Mouse (Mus musculus) layer of hippocampus, adult 8-10 months (tissue): Measurements from ENCODE around the gene Ptpre. TPM values are rescaled to one million over a fixed set of nuclear protein-coding genes. Genes with fewer than 3 reads are reported as not detected.
"Not testable (repeated sequence)": the region's sequence is repeated elsewhere in the genome, so short reads cannot be mapped to it uniquely, and the experiment has no call there.

ENCODE experiments used
- DNase-seq, 2 experiments: peaks; one replicate each; pipeline ENCODE4 v3.0.0; 2022; ENCODE audit warnings: low spot score in 2 of 2
- total RNA-seq, 4 experiments: library from RNA; stranded (reverse); gene quantifications; 2 replicates each; pipeline ENCODE4 v1.2.4; 2022

Ptpre gene
- 10 to 100 TPM; 49.5 to 52.8 (median 51.5) TPM for total RNA-seq

GRCm38 (mm10) chr7:135537341-135537901 lies at the start of gene Ptpre:
TSS of gene Ptpre (plus strand) at chr7:135537481.
- peak; percentile 77 to 92 for DNase-seq

GRCm38 (mm10) chr7:135488214-135488810 lies 49.0 kb upstream of the Ptpre start:
- no peak for DNase-seq

GRCm38 (mm10) chr7:135489724-135490499 lies 47.4 kb upstream of the Ptpre start:
- DNase-seq = no peak

DNA sequence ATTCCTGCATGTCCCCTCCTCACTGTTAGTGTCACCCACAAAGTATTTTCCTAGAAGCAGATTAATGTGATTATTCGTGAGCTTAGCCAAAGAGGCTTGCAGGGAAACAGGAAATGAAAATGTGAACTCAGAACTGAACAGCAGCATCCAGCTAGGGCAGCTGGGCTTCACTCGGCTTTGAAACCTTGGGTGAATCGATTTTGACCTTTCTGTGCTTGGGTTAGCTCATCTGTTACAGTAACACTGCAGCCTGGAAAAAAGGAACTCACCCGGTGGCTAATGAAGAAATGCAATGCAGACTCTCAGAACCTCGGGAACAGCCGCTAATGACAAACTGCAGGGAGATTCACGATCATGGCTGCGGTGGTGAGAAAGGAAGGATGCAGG lies 46.8 kb upstream of the Ptpre start:
- no peak for DNase-seq

DNA sequence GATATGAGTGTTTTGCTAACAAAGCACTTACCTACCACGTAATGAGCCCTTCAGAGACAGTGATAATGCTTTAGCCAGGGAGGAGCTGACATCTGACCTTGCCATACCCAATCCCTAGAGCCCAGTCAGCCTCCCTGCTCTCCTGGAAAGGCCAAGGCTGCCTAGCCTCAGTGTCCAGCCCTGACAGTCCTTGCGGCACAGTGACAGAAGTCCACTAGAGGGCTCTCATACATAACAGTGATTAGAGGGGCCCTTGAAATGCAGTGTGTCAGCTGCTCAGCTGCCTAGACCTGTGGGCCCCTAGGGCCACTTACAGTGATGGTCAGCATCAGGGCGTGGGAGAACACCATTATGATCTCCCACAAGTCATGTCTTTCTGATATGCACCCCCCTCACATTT lies 42.0 kb upstream of the Ptpre start:
- DNase-seq = no peak

DNA sequence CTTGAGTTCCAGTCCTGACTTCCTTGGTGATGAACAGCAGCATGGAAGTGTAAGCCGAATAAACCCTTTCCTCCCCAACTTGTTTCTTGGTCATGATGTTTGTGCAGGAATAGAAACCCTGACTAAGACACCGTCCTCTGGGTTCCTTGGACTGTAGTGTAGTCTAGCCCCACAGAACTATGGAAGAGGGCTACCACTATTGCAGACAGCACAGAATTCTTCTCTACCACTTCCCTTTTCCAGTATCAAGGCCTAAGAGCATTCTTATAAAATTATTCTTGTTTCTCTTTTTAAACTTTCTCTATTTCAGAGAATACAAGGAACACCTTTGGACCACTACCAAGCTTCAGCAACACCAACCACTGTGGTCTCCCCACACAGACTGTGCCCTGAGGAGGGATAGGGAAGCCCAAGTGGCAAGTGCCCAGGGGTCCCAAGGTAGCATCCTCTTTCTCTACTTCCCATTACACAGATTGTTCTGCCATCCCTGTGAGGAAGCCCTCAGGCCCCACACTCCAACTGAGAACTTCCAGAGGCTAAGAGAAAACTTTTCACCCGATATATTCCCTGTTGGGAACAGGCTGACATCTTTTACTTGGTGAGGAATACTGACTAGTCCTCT lies 38.6 kb upstream of the Ptpre start:
- DNase-seq = no peak

DNA sequence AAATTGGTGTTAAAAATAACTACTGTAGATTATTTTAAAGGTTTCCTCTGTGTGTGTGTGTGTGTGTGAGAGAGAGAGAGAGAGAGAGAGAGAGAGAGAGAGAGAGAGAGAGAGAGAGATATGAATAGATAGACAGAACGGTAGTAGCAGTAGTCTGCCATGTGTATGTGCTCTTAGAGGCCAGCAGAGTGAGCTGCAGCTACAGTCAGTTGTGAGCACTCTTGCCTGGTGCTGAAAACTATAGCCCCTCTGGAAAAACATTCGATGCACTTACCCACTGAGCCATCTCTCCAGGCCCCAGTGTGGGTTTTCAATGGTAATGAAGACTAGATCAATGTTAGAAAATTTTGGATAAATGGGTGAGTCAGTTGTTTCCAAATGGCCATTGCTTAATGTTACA lies 37.9 kb upstream of the Ptpre start:
- no peak for DNase-seq

DNA sequence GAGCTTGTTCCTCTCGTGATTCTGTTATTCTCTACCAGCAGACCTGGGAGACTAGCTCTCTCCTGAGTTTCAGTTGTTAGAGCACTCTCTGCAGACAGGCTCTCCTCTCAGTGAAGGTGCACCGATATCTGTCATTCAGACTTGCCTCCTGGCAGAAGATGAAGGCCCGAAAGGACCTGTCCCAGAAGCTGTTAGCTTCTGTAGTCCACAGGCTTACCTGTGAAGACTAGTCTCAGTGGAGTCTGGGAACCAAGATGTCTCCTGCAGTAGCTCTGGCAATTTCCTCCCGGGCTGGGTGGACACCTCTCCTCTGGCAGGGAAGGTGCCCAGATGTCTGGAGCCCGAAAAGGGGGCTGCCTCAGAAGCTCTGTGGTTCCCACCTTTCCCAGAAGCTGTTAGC lies 30.8 kb upstream of the Ptpre start:
- DNase-seq = not testable (repeated sequence)

GRCm38 (mm10) chr7:135508602-135509001 lies 28.7 kb upstream of the Ptpre start:
- no peak for DNase-seq

DNA sequence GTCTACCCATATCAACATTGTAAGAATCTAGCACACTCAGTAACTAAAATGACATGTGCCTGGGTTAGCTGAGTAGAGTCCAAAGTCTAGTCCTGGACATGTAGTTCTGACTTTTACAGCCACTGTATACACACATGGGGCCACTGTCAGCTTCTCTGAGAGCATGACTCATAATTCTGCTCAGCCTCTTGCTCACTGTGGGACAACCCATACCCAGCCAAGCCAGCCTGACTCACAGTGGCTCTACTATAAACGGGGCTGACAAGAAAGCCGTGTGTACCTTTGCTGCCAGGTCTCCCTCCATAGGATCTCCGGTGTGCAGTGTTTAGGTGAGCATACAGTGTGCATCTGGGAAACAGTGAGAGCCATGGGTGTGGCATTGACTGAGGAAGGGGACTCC lies 28.0 kb upstream of the Ptpre start:
- no peak for DNase-seq

GRCm38 (mm10) chr7:135510431-135510830 lies 26.9 kb upstream of the Ptpre start:
- no peak for DNase-seq

DNA sequence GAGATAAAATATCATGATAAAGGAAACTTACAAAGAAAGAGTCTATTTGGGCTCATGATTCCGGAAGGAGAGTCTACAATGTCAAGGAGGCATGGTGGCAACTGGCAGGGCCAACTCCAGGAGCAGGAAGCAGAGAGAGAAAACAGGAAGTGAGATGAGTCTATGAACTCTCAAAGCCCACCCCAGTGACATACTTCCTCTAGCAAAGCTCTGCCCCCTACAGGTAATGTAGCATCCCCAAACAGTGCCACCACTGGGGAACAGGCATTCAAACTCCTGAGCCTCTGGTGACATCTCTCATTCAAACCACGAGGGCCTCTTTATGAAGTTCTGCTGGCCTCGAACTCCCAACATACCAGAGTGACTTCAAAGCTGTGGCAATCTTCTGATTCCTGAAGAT lies 25.6 kb upstream of the Ptpre start:
- no peak for DNase-seq

- no peak for DNase-seq
These were observed 20.1 kb upstream of the Ptpre start for GRCm38 (mm10) chr7:135517191-135517590.

- DNase-seq = no peak
These were observed 17.0 kb upstream of the Ptpre start for GRCm38 (mm10) chr7:135520241-135520640.

- no peak for DNase-seq
These were observed 15.3 kb upstream of the Ptpre start for GRCm38 (mm10) chr7:135521755-135522512.

DNA sequence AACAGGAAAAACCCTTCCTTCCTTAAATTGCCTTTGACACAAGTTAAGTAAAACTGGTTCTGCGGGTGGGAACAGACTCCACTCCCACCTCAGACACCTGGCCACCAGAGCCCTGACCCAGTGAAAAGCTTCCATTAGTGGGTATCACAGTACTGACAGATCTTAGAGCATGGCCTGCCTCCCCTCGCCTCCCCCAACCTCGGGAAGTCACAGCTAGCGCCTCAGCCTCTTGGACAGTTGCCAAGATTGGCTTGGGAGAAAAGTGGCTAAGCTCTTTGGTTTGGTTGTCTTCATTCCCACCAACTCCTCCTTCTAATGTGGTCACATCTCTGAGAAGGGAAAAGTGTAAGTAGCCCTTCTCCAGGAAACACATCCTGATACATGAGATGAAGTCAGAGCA lies 13.3 kb upstream of the Ptpre start:
- no peak for DNase-seq

- no peak for DNase-seq
These were observed 12.8 kb upstream of the Ptpre start for GRCm38 (mm10) chr7:135524424-135524967.

DNA sequence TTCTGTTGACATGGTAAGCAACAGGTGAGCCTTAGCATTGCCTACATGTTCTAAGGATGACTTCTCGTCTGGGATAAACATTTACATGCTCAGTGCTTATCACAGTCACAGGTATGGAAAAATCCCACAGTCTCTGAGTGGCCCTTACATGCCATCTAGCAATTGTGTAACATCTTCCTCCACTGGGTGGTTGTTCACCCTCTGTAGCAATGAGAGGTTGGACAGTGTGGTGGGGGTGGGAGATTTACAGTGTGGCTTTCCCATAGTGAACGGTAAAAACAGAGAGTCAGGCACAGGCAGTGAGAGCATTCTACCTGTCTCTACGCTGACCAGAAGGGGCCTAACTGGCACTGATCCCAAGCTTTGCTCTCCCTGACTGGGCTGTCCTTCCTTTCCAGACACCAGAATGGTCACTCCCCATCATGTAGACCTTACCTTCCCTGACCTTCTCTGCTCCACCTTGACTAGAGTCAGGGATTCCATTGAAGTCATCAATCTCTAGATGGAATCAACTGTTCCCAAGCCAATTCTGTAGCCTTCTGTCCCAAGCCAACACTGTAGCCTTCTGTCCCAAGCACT lies 10.6 kb upstream of the Ptpre start:
- DNase-seq = no peak

- no peak for DNase-seq
These were observed 10.1 kb upstream of the Ptpre start for GRCm38 (mm10) chr7:135527169-135527568.

DNA sequence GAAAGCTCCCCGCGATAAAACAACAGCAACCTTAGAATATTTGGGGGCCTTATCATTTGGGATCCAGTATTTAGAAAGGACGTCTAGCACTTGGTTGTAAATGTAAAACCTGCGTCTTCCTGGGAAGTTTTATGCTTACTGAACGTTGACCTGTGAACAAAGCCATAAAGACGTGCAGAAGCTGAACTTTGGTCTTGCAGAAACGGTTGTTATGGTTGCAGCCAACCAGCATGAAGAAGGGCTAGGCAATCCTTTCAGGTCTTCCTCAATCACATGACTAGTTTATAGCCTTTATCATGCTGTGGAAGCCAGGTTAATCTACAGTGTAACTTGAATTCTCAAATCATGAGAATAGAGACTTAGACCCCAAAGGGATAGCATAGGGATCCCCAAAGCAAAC lies 8.8 kb upstream of the Ptpre start, which contains the start of gene Clrn3:
Gene Clrn3, minus strand, starts transcription at position 140 of the 400 bp plus-strand sequence.
- DNase-seq = no peak

- DNase-seq = no peak
These were observed 8.2 kb upstream of the Ptpre start for GRCm38 (mm10) chr7:135529068-135529467.
